Mouse (Mus musculus): ENCODE results near the gene Dusp19.

Gene Dusp19

DNA sequence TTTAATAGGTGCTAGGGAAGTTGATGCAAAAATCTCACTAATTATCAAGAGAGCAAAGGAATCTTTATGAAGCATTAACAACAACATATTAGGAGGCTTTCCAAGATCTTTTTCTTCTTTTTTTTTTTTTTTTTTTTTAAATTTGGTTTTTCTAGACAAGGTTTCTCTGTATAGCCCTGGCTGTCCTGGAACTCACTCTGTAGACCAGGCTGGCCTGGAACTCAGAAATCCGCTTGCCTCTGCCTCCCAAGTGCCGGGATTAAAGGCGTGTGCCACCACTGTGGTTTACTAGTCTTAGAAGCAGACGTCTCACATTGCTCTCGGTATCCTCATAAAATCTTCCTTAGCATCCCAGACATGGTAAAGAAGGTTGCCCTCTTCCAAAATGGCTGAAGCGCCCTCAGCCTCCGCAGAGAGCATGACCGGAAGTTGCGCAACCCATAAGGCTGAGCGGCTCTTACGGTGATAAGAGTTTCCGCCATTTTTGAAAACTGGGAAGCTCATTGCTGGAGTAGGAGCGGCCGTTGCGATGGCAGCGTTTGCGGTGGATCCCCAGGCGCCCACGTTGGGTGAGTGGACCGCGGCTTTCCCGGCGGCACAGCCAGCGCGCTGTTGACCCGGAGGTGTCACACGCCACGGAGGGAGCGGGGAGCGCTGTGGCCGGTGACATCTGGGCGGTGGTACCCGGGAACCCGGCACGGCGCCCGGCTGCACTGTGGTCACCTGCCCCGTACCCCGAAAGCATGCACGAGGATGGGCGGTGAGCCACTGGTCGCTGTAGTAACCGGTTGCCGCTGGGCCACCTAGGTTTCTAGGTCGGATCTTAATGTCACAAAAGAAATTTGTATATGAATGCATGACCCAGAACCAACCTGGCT is 21.8 kb downstream of the Dusp19 start:
- peak; percentile 83 for DNase-seq (ENCODE audit: low read depth, low spot score)

DNA sequence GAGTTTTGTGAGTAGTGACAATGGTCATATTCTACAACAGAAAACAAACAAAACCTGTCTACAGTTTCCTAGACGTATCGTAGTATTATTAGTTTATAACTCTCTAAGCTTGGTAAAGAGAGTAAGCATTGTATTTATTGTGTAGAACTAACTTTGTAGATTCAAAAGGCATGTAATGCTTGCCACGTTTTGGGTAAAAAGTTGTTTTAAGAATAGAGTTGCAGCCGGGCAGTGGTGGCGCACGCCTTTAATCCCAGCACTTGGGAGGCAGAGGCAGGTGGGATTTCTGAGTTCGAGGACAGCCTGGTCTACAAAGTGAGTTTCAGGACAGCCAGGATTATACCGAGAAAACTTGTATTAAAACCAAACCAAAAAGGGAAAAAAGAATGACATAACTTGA is 22.6 kb downstream of the Dusp19 start:
- DNase-seq (ENCODE audit: low read depth, low spot score), result no peak

DNA sequence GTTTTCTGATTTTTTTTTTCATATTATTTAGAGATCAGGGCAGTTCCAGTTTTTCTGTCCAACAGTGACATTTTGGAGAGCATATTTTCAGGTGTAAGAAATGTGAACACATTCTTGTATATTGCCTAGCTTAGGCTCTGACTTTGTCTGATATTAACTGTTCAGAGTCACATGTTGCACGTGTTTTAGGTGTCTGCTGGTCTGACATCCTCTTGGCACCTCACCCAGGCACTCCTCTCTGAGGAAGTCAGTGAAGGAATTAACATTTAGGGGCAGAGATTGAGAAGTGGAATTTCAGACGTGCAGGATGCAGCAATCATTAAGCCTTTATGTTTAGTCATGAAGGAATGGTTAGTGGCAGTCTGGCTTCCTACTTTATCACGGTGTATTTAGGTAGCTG is 23.0 kb downstream of the Dusp19 start:
- DNase-seq (ENCODE audit: low read depth, low spot score), result no peak

- DNase-seq (ENCODE audit: low read depth, low spot score), result no peak
Measured at GRCm38 (mm10) chr2:80661414-80661813, 44.6 kb downstream of the Dusp19 start.

DNA sequence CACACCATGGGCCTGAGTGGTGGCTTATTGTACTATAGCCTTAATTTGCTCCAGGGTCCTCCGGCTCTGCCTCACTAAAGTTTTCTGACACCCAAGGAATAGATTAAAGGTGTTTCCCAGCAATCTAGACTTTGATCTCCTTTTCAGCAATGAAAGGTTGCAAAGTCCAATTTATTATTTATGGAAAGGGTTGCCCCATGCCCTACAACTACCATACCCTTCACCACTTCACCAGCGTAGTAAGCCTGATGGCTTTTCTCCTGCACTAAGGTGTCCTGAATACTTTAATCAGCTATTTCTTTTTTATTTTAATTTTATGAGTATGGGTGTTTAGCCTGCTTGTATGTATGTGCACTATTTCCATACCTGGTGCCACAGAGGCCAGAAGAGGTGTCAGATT is 45.8 kb downstream of the Dusp19 start:
- no peak for DNase-seq (ENCODE audit: low read depth, low spot score)

- DNase-seq (ENCODE audit: low read depth, low spot score), result no peak
Measured at GRCm38 (mm10) chr2:80667396-80667964, 50.6 kb downstream of the Dusp19 start.

DNA sequence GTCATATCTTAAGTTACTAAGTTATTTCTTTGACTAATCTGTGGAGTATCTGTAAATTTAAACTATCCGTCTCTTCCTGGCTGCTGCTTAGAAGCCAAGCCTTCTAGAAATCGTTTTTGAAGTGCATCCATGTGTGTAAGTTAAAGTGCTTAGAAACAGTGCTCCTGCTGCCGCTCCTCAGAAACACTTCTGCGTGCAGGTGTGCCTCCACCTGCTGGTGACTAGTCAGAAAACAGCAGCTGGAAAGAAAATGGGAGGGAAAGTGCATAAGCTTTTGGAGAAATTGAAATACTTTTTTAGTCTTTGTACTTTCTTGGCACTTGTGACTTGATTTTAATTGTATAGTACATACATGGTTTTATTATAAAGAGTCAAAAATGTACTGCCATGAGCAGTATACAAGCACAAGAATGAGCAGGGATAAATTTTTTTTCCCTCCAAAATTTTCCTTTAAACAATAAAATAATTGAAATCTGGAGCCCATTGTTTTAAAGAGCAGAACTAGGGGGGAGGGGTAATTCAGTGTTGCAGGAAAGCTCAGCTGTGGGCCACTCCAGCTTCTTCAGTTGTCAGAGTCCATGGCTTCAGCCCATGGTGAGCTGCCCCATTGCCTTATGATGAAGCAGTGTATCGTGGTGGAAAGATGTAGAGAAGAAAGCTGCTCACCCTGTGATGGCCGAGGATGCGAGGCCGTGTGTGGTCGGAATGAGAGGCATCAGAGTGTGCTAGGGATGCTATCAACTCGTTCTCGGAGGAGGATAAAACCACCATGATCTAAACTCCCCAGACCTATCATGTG is 53.2 kb downstream of the Dusp19 start:
- DNase-seq (ENCODE audit: low read depth, low spot score), result no peak

DNA sequence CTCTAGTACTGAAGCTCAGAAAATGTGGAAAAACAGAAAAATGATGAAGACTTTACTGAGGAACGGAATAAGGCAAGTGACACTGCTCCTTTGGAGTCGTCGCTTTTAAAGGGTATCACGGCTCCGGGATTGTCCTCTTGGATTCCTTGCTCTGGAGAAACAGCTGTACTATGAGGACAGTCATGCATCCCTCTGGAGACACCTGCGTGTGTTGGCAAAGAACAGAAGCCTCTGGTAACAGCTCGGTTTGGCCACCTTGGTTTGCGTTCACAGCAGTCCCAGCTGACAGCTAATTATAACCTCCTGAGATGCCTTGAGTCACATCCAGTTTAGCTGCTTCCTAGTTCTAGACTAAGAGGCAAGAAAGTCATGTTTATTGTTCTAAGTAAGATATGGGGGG is 62.0 kb downstream of the Dusp19 start:
- no peak for DNase-seq (ENCODE audit: low read depth, low spot score)
